Mouse (Mus musculus) intestine, embryonic 14.5 days (tissue): ENCODE data around the gene Mllt3. TPM values are rescaled to one million over a fixed set of nuclear protein-coding genes. Genes with fewer than 3 reads are reported as not detected.

Experiments
- ATAC-seq: fragments of 200-750 bp; cut with Nextera tagmentation; replicated peaks from 2 replicates; pipeline ENCODE4 v1.8.0; 2017; ENCODE audit warnings: low read depth, moderate number of reproducible peaks, moderate TSS enrichment, moderate library complexity; ENCODE audit not compliant: low FRiP score, low TSS enrichment
- DNase-seq: peaks from one replicate; pipeline ENCODE4 v3.0.0-alpha.2; 2018; ENCODE audit warnings: low spot score
- H3K27ac ChIP-seq: fragments of 300-500 bp; sonication (generic); 2 replicates; pipeline ENCODE4 v1.5.1; 2014; ENCODE audit warnings: low read depth, mild to moderate bottlenecking, control low read depth
- H3K27me3 ChIP-seq: fragments of 300-500 bp; sonication (generic); replicated peaks from 2 replicates; pipeline ENCODE4 v1.6.1; 2014; ENCODE audit warnings: low read length, control low read depth; ENCODE audit not compliant: control insufficient read depth, insufficient read depth
- H3K36me3 ChIP-seq: fragments of 300-500 bp; sonication (generic); 2 replicates; pipeline ENCODE4 v1.6.1; 2014; ENCODE audit warnings: low read length, control low read depth; ENCODE audit not compliant: control insufficient read depth, insufficient read depth
- H3K4me1 ChIP-seq: fragments of 300-500 bp; sonication (generic); replicated peaks from 2 replicates; pipeline ENCODE4 v1.6.1; 2014; ENCODE audit warnings: low read length, control low read depth, mixed read lengths; ENCODE audit not compliant: control insufficient read depth, insufficient read depth
- H3K4me2 ChIP-seq: fragments of 300-500 bp; sonication (generic); 2 replicates; pipeline ENCODE4 v1.6.1; 2014; ENCODE audit warnings: low read length
- H3K4me3 ChIP-seq: fragments of 300-500 bp; sonication (generic); 2 replicates; pipeline ENCODE4 v1.5.1; 2014; ENCODE audit warnings: low read depth, low read length, control low read depth, mixed read lengths
- H3K9ac ChIP-seq: fragments of 300-500 bp; sonication (generic); 2 replicates; pipeline ENCODE4 v1.6.1; 2014; ENCODE audit warnings: mild to moderate bottlenecking, low read length
- H3K9me3 ChIP-seq: fragments of 300-500 bp; sonication (generic); 2 replicates; pipeline ENCODE4 v1.6.1; 2016; ENCODE audit warnings: low read length, control low read depth; ENCODE audit not compliant: control insufficient read depth
- WGBS: fragments of 180-500 bp; shearing (Covaris S2); extraction: QIAGEN DNeasy Blood & Tissue Kit; methylation state at CpG from one replicate; pipeline ENCODE4 v1.1.7; 2014; 5-methylcytosine and 5-hydroxymethylcytosine counted together
- polyA plus RNA-seq: library from polyadenylated mRNA; unstranded; fragments of >200 nt; fragmentation: Nextera tagmentation; extraction: Ambion mirVana; gene quantifications from 2 replicates; pipeline ENCODE4 v1.2.1, GENCODE M21; 2014

Gene Mllt3
- polyA plus RNA-seq, 1 experiment from 2014 or later = 31.5 TPM

DNA sequence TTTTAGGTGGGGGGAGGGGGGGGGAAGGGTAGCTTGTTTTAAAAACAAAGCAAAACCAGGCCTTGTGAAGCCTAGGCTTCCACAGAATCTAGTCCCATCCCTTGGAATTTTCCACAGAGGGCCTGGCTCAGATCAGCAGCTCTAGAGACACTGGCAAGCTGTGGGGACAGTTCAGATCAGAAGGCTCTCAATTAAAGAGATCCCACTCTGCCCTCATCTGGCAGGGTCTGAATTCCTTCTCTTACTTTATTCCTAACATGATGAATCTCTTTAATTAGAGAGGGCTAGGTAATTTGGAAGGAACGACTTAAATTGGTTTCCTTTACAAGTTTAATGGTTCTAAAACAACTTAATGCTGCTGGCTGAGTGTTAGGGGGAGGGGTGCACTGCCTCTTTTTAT is 132.0 kb downstream of the Mllt3 start:
- DNase-seq = no peak
- ATAC-seq = no peak

DNA sequence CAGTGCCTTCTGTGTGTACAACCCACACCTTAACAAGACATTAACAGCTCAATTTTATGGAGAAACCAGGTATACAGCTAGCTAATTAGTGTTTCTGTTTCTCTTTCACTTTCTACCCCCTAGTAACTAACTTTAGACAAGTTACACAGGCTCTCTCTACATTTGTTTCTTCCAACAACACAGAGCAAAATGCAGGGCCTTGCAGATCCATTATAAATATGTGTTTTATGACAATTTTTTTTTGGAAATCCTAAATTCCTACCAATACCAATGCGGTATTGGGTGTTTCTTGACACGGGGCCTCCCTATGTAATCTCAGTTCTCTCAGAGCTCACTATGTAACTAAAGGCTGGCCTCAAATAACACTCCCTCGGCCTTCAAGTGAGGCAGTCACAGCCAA is 139.7 kb downstream of the Mllt3 start:
- no peak for DNase-seq
- WGBS = 81% methylated on average over 3 of the region's 3 CpGs

More for the DNA sequence above, 132.0 kb downstream of the Mllt3 start:
- 31% methylated on average over 1 of the region's 1 CpGs for WGBS
- H3K4me3 ChIP-seq = no peak overlapping the region
- H3K9me3 ChIP-seq = no peaks in the 10 kb centered on the region
- no peak overlapping the region for H3K9ac ChIP-seq
- no peak overlapping the region for H3K4me2 ChIP-seq
- H3K27me3 ChIP-seq = no peaks in the 10 kb centered on the region
- no peak overlapping the region for H3K27ac ChIP-seq
- 0 out of 2 replicates have a peak, but pooled peaks cover 5% of the 10 kb centered on the region for H3K4me1 ChIP-seq
- no peaks in the 10 kb centered on the region for H3K36me3 ChIP-seq

DNA sequence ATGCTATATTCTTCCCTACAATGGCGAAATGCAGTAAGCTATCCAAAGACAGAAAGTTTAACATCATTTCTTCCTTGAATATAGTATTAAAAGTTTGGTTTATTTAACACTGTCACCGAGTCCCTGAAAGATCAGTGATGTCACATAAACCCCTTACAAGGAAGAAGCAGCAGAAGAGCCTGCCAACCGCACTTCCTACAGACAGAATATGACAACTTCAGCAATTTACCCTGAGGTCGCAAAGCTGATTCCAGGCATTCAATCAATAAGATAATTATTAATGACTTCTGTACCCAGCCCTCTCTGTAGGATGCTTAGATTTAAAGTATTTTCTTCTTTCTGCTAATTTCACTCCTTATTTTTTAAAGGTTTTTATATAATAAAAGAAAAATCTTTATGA is 140.2 kb downstream of the Mllt3 start:
- 81% methylated on average over 4 of the region's 4 CpGs for WGBS
- no peak overlapping the region for H3K4me2 ChIP-seq
- no peaks in the 10 kb centered on the region for H3K36me3 ChIP-seq
- H3K4me3 ChIP-seq = no peak overlapping the region
- no peaks in the 10 kb centered on the region for H3K4me1 ChIP-seq
- no peaks in the 10 kb centered on the region for H3K27me3 ChIP-seq
- H3K9ac ChIP-seq = no peak overlapping the region
- ATAC-seq (no peak), DNase-seq (no peak)
- H3K27ac ChIP-seq = no peak overlapping the region
- H3K9me3 ChIP-seq = no peaks in the 10 kb centered on the region

More for the DNA sequence above, 139.7 kb downstream of the Mllt3 start:
- H3K27me3 ChIP-seq = no peaks in the 10 kb centered on the region
- H3K9me3 ChIP-seq = no peaks in the 10 kb centered on the region
- no peaks in the 10 kb centered on the region for H3K36me3 ChIP-seq
- no peak overlapping the region for H3K4me2 ChIP-seq
- H3K9ac ChIP-seq = no peak overlapping the region
- no peaks in the 10 kb centered on the region for H3K4me1 ChIP-seq
- no peak overlapping the region for H3K4me3 ChIP-seq
- ATAC-seq = no peak
- no peak overlapping the region for H3K27ac ChIP-seq

DNA sequence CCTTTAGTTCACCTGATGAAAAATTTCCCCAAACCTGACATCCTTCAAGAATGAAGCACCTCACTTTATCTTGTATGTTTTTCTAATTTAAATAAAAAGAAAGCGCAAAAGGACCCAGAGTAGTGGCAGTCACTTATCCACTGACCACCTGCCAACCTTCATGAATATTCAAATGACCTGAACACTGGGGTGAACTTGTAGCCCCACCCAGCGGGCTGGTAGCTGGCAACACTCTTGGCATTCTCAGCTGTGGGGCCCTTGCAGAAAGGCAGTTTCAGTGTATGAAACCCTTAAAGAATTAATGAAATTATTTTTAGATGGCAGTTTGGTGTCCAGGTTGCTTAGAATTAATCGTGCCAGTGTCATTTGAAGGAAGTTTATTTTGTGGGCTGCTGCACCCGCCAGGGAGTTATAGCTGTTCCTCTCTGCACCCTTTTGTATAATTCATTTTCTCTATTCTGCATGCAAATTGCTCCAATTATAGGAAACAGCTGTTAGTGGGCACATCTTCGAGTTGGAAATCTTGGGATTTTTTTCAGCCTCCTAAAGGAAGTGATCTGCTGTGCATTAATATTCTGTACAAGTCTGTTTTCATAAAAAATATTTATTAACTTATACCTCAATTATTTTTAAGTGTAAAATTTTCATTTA is 149.8 kb downstream of the Mllt3 start:
- Histone ChIP-seq H3K36me3 (0 out of 2 replicates have a peak, but pooled peaks cover 4% of the 10 kb centered on the region), H3K4me3 (no peak overlapping the region), H3K9ac (no peak overlapping the region), H3K27ac (no peak overlapping the region), H3K4me2 (no peak overlapping the region), H3K4me1 (peaks cover 7% of the 10 kb centered on the region; the same call in 1 of the 2 replicates), H3K27me3 (no peaks in the 10 kb centered on the region), H3K9me3 (no peaks in the 10 kb centered on the region)
- ATAC-seq (no peak), DNase-seq (no peak)
- 79% methylated on average over 5 of the region's 5 CpGs for WGBS

DNA sequence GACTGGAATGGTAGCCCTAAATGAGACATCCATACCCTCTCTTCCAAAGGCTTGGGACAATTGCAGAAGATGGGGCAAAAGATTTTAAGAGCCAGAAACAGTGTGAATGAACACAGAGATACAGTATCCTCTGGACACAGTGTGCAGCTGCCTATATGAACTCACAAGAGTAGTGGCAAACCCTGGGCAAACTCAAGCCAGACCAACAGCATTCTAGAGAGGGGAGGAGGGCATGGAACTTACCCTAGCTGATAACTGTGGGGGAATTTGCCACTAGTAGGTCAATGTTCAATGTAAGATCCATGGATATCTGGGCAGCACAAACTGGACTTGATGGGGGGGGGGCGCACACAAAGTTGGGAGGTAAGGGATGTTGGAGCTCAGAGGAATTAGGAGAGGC is 151.2 kb downstream of the Mllt3 start:
- H3K27ac ChIP-seq = no peak overlapping the region
- H3K27me3 ChIP-seq = no peaks in the 10 kb centered on the region
- 0 out of 2 replicates have a peak, but pooled peaks cover 4% of the 10 kb centered on the region for H3K36me3 ChIP-seq
- no peak overlapping the region for H3K9ac ChIP-seq
- no peak overlapping the region for H3K4me3 ChIP-seq
- peaks cover 7% of the 10 kb centered on the region; the same call in 1 of the 2 replicates for H3K4me1 ChIP-seq
- DNase-seq (no peak), ATAC-seq (no peak)
- no peak overlapping the region for H3K4me2 ChIP-seq
- H3K9me3 ChIP-seq = no peaks in the 10 kb centered on the region
- WGBS = 95% methylated on average over 1 of the region's 1 CpGs

DNA sequence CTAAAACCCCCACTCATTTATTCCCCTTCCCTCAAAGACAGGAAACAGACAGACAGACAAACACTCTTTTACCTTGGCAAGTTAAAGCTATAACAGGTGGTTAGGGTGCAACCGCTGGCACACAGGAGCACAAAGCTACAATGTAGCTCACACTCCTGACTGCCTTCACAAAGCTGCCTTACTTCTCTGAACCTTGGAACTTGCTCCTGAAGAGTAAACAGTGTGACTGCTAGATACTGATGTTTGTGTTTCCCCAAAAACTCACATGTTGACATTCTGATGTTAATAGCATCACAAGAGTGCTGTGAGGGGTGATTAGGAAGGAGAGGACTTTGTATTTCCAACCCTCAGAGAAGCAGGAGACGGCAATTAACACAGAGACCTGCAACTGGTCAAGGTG is 151.6 kb downstream of the Mllt3 start:
- H3K4me3 ChIP-seq = no peak overlapping the region
- DNase-seq (no peak), ATAC-seq (no peak; the same call in 1 of the 2 replicates)
- no peaks in the 10 kb centered on the region for H3K9me3 ChIP-seq
- H3K27me3 ChIP-seq = no peaks in the 10 kb centered on the region
- peaks cover 7% of the 10 kb centered on the region; the same call in 1 of the 2 replicates for H3K4me1 ChIP-seq
- H3K36me3 ChIP-seq = 0 out of 2 replicates have a peak, but pooled peaks cover 4% of the 10 kb centered on the region
- H3K4me2 ChIP-seq = no peak overlapping the region
- no peak overlapping the region for H3K9ac ChIP-seq
- 72% methylated on average over 2 of the region's 2 CpGs for WGBS
- H3K27ac ChIP-seq = 0 out of 2 replicates have a peak overlapping the region, but pooled peaks have one; percentile 11

DNA sequence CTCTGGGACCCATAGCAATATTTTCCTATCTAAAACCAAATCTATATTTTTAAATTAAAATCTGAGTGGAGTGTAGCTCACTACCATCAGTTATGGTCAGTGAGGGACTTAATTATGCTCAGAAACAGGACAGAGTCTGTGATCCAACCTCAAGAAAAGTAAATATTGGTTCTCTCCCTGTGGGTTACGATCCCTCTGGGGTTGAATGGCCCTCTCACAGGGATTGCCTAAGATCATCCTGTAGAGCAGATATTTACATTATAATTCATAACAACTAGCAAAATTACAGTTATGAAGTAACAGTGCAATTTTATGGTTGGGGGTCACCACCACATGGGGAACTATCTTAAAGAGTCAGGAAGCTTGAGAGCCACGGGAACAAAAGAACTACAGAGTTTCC is 152.9 kb downstream of the Mllt3 start:
- ATAC-seq (no peak), DNase-seq (no peak)
- Histone ChIP-seq H3K4me3 (no peak overlapping the region), H3K27ac (no peak overlapping the region), H3K4me2 (no peak overlapping the region), H3K36me3 (0 out of 2 replicates have a peak, but pooled peaks cover 4% of the 10 kb centered on the region), H3K4me1 (peaks cover 7% of the 10 kb centered on the region; the same call in 1 of the 2 replicates), H3K9ac (no peak overlapping the region), H3K27me3 (no peaks in the 10 kb centered on the region), H3K9me3 (no peaks in the 10 kb centered on the region)
- WGBS = 59% methylated on average over 2 of the region's 2 CpGs

DNA sequence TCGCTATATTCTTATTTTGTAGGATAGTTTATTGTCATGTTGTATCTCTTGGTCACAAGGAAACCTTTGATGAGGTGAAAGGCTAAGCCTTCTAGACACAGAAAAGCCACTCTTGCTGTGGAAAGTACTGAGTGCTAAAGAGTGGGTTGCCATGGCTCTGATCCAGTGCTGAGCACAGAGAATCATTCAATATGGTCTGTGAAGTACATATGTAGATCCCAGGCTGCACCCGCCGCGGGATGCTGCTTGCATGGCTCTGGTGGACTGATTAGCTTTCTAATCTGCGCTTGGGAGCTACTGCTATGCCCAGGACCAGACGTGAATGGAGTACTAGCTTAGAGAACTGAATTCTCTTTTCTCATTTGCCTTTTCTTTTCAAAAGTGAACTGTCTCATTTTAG is 154.5 kb downstream of the Mllt3 start:
- DNase-seq (no peak), ATAC-seq (no peak)
- Histone ChIP-seq H3K36me3 (peaks cover 5% of the 10 kb centered on the region; the same call in 1 of the 2 replicates), H3K4me3 (no peak overlapping the region), H3K4me2 (no peak overlapping the region), H3K27me3 (no peaks in the 10 kb centered on the region), H3K9me3 (no peaks in the 10 kb centered on the region), H3K27ac (no peak overlapping the region), H3K9ac (no peak overlapping the region), H3K4me1 (peaks cover 7% of the 10 kb centered on the region; the same call in 1 of the 2 replicates)
- WGBS = 86% methylated on average over 6 of the region's 6 CpGs

DNA sequence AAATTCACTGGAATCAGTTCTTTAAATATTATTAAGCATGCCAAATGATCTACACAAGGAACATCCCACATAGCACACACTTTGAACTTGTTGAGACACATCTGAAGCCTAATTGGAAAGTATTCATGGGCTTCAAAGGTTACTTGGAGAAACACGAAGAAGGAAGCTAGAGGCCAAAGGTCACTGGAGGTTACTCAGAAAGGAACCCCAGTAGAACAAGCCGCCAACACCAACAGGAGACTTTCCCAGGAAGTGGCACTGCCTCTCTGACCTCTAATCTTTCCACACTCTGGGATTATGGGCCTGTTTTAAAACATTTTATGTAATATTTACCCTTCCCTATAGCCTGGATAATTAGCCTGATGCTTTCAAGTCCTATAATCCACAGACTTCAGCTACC is 162.6 kb downstream of the Mllt3 start:
- no peak for DNase-seq

More for the DNA sequence above, 162.6 kb downstream of the Mllt3 start:
- whole genome bisulfite sequencing = 53% methylated on average over 2 of the region's 2 CpGs
- H3K4me3 ChIP-seq = no peak overlapping the region
- no peak overlapping the region for H3K27ac ChIP-seq
- H3K4me2 ChIP-seq = no peak overlapping the region
- no peak overlapping the region for H3K9ac ChIP-seq
- peaks cover 12% of the 10 kb centered on the region; the same call in 1 of the 2 replicates for H3K4me1 ChIP-seq
- no peaks in the 10 kb centered on the region for H3K9me3 ChIP-seq
- H3K27me3 ChIP-seq = no peaks in the 10 kb centered on the region
- no peak for ATAC-seq
- H3K36me3 ChIP-seq = peaks cover 16% of the 10 kb centered on the region
